Mouse (Mus musculus) embryonic fibroblast, embryonic 13.5 days (primary cell): Measurements from ENCODE around the gene Ddn. TPM values are rescaled to one million over a fixed set of nuclear protein-coding genes. Genes with fewer than 3 reads are reported as not detected.

ENCODE experiments used
- H3K27ac ChIP-seq: 2 replicates; pipeline ENCODE4 v1.5.1; 2012; ENCODE audit warnings: low read length, control low read depth, inconsistent platforms; ENCODE audit not compliant: insufficient read depth
- H3K4me1 ChIP-seq: 2 replicates; pipeline ENCODE4 v1.6.1; 2011; ENCODE audit warnings: low read length; ENCODE audit not compliant: control insufficient read depth, insufficient read depth
- H3K4me3 ChIP-seq: 2 replicates; pipeline ENCODE4 v1.5.1; 2011; ENCODE audit warnings: mild to moderate bottlenecking, control low read depth, low read length; ENCODE audit not compliant: insufficient read depth
- CTCF ChIP-seq: IDR thresholded peaks from 2 replicates; pipeline ENCODE4 v1.5.1; 2011; ENCODE audit warnings: mild to moderate bottlenecking, control low read depth, low read length, moderate library complexity, borderline replicate concordance; ENCODE audit not compliant: insufficient read depth
- POLR2A ChIP-seq: IDR thresholded peaks from 2 replicates; pipeline ENCODE4 v1.6.1; 2011; ENCODE audit warnings: low read depth, mild to moderate bottlenecking, control low read depth, low read length, moderate library complexity
- polyA plus RNA-seq: library from polyadenylated mRNA; stranded (reverse); fragments of >200 nt; gene quantifications from 2 replicates; pipeline ENCODE4 v1.2.4, GENCODE M21; 2011; ENCODE audit warnings: low read depth; ENCODE audit not compliant: missing spikeins, insufficient read length

Gene Ddn
- polyA plus RNA-seq: not detected in 2 replicates

DNA sequence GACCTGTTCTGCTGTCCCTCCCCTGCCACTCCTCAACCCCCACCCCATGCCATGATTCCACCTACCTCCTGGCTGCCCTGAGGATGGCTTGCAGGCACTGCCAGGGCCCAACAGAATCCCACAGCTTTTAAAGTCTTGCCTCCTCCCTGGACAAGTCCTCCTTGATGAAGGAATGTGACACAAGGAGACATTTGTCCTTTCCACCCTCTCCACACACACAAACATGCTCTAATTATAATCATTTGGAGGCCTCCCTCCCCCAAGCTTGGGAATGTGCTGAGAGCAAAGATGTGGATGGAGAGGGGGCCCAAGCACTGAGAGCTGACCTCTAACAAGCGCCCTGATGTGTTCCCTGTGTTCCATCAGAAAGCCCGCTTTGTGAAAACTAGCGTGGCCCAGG is at the start of gene Ddn:
Gene Ddn, minus strand, starts transcription at position 101 of the 400 bp plus-strand sequence.
- no peak for TF ChIP-seq POLR2A
- no peak for TF ChIP-seq CTCF
- Histone ChIP-seq H3K4me1 (peaks cover 9% of the 10 kb centered on the region), H3K27ac (no peak within 1 kb of the TSS), H3K4me3 (no peak within 1 kb of the TSS)

DNA sequence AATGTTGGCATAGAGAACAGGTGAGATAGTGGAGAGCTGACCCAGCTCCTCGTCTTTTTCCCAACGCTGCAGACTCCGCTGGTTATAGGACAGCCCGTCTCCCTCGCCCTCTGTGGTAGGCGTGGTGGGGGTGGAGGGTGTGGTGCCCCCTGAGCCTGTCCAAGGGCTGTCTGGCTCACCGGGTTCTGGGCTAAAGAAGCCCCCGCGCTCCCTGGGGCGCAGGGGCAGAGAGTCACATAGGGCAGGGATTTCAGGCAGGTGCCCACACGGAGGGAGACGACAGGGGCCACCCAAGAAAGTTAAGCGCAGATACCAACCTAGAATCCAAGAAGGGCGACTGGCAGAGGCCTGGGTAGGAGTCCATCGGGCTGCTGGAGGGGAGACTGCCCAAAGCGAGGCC is 44.9 kb upstream of the Ddn start:
- Histone ChIP-seq H3K4me3 (no peak overlapping the region), H3K27ac (no peak overlapping the region), H3K4me1 (no peaks in the 10 kb centered on the region)
- TF ChIP-seq CTCF (no peak), POLR2A (no peak)

DNA sequence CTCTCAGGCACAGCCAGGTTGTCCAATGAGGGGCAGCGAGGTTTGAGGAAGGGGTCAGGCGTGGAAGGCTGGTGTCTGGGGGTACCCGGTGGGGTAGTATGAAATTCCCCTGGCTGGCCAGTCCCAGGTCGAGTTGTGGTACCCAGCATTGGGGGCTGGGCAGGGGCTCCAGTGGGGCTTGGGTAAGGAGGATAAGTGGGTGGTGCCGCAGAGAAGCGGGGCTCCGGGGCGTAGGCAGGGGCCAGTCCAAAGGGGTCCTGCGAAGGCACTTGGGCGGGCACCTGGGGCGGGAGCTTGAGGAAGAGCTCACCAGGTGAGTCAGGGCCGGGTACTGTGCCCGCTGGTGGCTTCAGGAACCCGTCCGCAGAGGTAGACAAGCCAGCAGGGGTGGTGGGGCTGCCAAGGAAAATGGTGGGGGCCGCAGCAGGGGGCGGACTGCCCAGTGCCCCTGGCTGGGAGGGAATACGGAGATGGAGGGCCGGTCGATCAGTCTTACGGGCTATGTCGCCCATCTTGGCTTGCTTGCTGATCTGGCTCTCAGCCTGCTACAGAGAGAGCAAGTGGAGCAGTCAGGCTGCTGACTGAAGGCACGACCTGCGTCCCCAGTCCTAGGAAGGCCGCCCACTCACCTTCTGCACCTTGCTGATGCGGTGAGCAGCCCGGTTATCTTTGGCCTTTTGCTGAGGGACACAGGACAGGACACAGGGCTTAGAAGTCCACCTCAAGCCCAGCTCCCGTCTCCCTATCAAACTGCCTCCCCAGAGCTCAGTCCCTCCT is 44.1 kb upstream of the Ddn start:
- Histone ChIP-seq H3K4me3 (no peak overlapping the region), H3K27ac (no peak overlapping the region), H3K4me1 (no peaks in the 10 kb centered on the region)
- TF ChIP-seq POLR2A (no peak), CTCF (no peak)

DNA sequence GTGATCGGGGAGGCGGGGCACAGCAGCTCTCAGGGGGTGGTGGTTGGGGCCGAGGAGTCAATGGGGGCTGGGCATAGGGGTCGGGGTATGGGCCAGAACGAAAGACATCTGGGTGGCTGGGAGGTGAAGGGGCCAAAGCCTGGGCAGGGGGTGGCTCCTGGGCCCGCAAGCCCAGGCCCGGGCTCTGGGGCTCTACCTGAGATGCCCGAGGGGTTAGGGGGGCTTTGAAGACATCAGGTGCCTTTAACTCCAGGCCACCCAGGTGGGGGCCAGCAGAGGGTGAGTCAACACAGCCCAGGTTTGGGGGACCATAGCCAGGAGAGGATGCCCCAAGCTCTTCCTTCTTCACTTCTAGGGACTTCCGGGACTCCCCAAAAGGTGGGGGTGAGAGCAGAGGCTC is 43.4 kb upstream of the Ddn start:
- Histone ChIP-seq H3K4me3 (no peak overlapping the region), H3K4me1 (no peaks in the 10 kb centered on the region), H3K27ac (no peak overlapping the region)
- TF ChIP-seq CTCF: no peak
- TF ChIP-seq POLR2A: no peak

DNA sequence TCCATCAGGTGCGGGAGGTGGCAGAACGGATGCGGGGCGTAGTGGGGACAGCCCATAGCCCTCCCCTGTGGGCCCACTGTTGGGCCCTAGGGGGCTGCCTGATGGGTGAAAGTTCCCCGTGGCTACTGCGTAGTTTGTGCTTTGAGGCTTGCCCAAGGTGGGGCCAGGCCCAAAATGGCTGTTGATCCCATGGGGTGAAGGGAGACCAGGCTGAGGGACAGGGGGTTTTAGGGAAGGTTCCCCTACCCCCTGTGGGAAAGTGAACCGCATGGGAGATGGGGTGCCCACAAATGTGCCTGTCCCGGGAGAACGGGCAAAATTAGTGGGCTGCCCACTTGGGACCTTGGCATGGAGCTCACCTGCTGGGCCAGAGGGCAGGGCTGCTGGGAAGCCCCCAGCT is 42.8 kb upstream of the Ddn start:
- Histone ChIP-seq H3K27ac (no peak overlapping the region), H3K4me1 (no peaks in the 10 kb centered on the region), H3K4me3 (no peak overlapping the region)
- TF ChIP-seq POLR2A: no peak
- TF ChIP-seq CTCF: no peak

DNA sequence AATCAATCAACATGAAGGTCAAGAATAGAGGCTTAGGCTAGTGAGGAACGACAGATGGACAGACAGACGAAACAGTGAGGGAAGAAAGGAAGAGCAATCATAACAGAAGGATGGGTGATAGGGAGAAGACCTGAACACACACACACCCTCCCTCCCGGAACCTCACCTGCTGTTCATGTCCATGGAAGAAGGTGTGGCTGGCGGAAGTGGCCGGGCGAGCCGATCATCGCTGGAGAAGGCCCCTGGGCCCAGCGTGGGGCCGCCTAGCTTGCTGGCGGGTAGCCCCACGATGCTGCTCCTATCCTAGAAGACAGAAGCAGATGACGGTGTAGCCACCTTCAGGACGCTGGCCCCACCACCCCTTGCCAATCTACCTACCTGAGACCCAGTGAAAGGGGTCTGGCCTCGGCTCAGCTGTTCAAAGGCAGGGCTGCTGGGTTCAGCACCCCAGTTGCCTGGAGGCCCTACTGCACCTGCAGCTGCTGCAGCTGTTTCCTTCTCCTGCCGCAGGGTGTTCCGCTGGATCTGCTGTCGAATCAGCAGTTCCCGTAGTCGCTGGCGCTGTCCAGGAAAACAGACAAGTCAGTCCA is 42.0 kb upstream of the Ddn start:
- Histone ChIP-seq H3K4me3 (no peak overlapping the region), H3K27ac (no peak overlapping the region), H3K4me1 (no peaks in the 10 kb centered on the region)
- no peak for TF ChIP-seq POLR2A
- no peak for TF ChIP-seq CTCF

DNA sequence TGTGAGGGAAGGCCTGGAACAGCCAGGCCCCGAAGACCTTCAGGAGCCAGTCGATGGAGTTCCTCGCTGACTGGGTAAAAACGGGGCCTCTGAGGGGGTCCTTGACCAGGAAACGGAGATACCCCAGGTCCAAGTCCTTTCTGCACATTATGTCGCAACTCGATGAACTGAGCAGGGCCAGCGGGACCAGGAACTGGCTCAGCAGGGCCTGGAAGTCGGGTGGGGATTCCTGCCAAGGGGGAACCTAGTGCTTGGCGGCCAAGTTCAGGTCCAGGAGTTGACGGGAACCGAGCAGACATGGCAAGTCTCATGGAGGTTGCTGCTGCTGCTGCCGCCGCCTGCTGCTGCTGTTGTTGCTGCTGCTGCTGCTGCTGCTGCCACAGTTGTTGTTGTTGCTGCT is 41.4 kb upstream of the Ddn start:
- H3K27ac ChIP-seq: no peak overlapping the region
- TF ChIP-seq POLR2A (no peak), CTCF (no peak)
- H3K4me1 ChIP-seq: no peaks in the 10 kb centered on the region
- H3K4me3 ChIP-seq: no peak overlapping the region

DNA sequence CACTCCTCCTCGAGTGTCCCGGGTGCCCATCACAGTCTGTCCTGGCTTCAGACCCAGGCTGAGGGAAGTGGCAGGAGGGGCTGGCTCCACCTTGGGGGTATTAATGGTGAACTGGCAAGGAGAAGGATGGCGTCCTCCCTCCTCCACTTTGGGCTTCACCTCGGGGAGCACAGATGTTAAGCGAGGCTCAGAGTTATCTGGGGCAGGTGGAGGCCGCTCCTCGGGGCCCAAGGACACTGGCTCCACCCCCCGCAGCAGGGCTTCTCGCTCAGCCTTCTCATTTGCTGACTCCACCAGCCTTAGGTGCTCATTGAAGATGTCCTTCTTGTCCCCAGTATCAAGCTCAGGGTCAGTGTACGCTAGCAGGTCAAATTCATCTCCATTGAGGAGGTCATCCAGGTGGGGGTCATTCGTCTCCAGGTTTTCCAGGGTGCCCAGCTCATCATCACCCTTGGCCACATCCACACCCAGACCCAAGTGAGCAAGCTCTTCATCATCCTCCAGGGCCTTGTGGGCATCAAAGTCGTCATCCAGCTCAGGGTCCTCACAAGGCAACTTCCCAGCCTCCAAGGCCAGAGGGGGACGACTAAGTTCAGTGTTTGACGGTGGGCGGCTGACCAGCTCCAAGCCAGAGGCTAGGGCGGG is 40.8 kb upstream of the Ddn start:
- Histone ChIP-seq H3K27ac (no peak overlapping the region), H3K4me1 (no peaks in the 10 kb centered on the region), H3K4me3 (no peak overlapping the region)
- no peak for TF ChIP-seq POLR2A
- no peak for TF ChIP-seq CTCF

DNA sequence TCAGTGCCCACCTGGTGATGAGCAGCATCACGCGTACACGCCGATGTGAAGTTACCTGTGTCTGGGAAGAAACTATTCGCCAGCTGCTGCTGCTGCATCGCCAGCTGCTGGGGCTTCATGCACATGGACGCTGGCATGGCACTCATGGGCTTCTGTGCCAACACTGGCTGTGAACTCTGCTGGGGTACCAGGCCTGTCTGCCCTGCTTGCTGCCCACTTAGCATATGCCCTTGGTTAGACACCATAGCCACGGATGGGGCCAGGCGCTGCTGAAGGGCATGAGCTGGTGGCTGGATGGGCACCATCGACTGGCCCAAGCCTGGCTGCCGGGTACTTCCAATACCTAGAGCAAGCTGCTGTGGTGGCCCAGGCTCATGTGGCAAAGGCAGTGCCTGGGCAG is 39.9 kb upstream of the Ddn start:
- H3K27ac ChIP-seq: no peak overlapping the region
- no peaks in the 10 kb centered on the region for H3K4me1 ChIP-seq
- no peak overlapping the region for H3K4me3 ChIP-seq
- no peak for TF ChIP-seq POLR2A
- no peak for TF ChIP-seq CTCF

DNA sequence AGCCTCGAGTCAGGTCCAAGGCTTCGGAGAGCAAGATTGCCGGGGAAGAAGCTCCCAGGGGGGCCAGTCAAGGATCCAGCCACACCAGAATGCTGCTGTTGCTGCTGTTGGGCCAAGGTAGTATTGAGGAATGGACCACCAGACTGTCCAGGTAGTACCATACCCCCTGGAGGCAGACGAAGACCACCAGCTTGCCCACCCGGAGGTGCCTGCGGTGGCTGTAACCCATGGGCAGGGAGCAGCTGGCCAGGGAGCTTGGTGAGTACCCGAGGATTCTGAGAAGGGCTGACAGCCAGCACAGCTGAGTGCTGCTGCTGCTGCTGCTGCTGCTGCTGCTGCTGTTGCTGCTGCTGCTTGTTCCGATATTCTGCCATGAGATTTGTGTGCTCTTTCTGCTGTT is 36.9 kb upstream of the Ddn start:
- Histone ChIP-seq H3K4me1 (no peaks in the 10 kb centered on the region), H3K27ac (no peak overlapping the region), H3K4me3 (no peak overlapping the region)
- TF ChIP-seq CTCF (no peak), POLR2A (no peak)
